Mouse (Mus musculus) limb, embryonic 14.5 days (tissue): ENCODE measurements around the gene Khsrp. TPM values are rescaled to one million over a fixed set of nuclear protein-coding genes. Genes with fewer than 3 reads are reported as not detected.

Source experiments
- ATAC-seq: fragments of 200-750 bp; cut with Nextera tagmentation; 2 replicates; pipeline ENCODE4 v1.8.0; 2017; ENCODE audit warnings: low read depth, moderate number of reproducible peaks, moderate TSS enrichment; ENCODE audit not compliant: low FRiP score
- DNase-seq: peaks from one replicate; pipeline ENCODE4 v3.0.0-alpha.2; 2015; ENCODE audit warnings: low spot score
- H3K27ac ChIP-seq: fragments of 300-500 bp; sonication (generic); replicated peaks from 2 replicates; pipeline ENCODE4 v1.5.1; 2014; ENCODE audit warnings: low read depth, mild to moderate bottlenecking, low read length, moderate library complexity, mixed read lengths
- H3K27me3 ChIP-seq: fragments of 300-500 bp; sonication (generic); 2 replicates; pipeline ENCODE4 v1.6.1; 2014; ENCODE audit warnings: low read length, mixed read lengths; ENCODE audit not compliant: control insufficient read depth, insufficient read depth
- H3K36me3 ChIP-seq: fragments of 300-500 bp; sonication (generic); 2 replicates; pipeline ENCODE4 v1.6.1; 2014; ENCODE audit warnings: mild to moderate bottlenecking, low read length, moderate library complexity, mixed read lengths; ENCODE audit not compliant: control insufficient read depth, insufficient read depth
- H3K4me1 ChIP-seq: fragments of 300-500 bp; sonication (generic); 2 replicates; pipeline ENCODE4 v1.6.1; 2014; ENCODE audit warnings: antibody characterized with exemption, low read length, mixed read lengths; ENCODE audit not compliant: control insufficient read depth, insufficient read depth
- H3K4me2 ChIP-seq: fragments of 300-500 bp; sonication (generic); replicated peaks from 2 replicates; pipeline ENCODE4 v1.6.1; 2014; ENCODE audit warnings: low read depth, mild to moderate bottlenecking, low read length, moderate library complexity; ENCODE audit not compliant: severe bottlenecking
- H3K4me3 ChIP-seq: fragments of 300-500 bp; sonication (generic); replicated peaks from 2 replicates; pipeline ENCODE4 v1.5.1; 2014; ENCODE audit warnings: low read length
- H3K9ac ChIP-seq: fragments of 300-500 bp; sonication (generic); 2 replicates; pipeline ENCODE4 v1.6.1; 2014; ENCODE audit warnings: mild to moderate bottlenecking, low read depth, low read length, moderate library complexity; ENCODE audit not compliant: severe bottlenecking
- H3K9me3 ChIP-seq: fragments of 300-500 bp; sonication (generic); 2 replicates; pipeline ENCODE4 v1.6.1; 2016; ENCODE audit warnings: low read length; ENCODE audit not compliant: control insufficient read depth
- POLR2A ChIP-seq: fragments of 200-500 bp; IDR thresholded peaks from 2 replicates; pipeline ENCODE4 v1.8.0; 2012; ENCODE audit warnings: inconsistent platforms, mild to moderate bottlenecking, moderate library complexity, borderline replicate concordance; ENCODE audit not compliant: insufficient read depth, insufficient read length; ENCODE audit errors: extremely low read depth
- WGBS: fragments of 180-500 bp; shearing (Covaris S2); extraction: QIAGEN DNeasy Blood & Tissue Kit; methylation state at CpG from one replicate; pipeline ENCODE4 v1.1.7; 2014; 5-methylcytosine and 5-hydroxymethylcytosine counted together
- polyA plus RNA-seq, 2 experiments: library from polyadenylated mRNA; depleted of rRNA in 1 of 2; stranded (reverse) in 1 of 2; unstranded in 1 of 2; fragments of >200 nt; fragmentation: Nextera tagmentation in 1 of 2; extraction: Ambion mirVana in 1 of 2; gene quantifications; 2 replicates each; pipeline versions ENCODE4 v1.2.1 to v1.2.3; 2012 to 2014

Gene Khsrp
- polyA plus RNA-seq, 2 experiments: 49.5 to 115 TPM

- Histone ChIP-seq H3K9ac (no peak overlapping the region), H3K4me1 (no peaks in the 10 kb centered on the region), H3K9me3 (no peaks in the 10 kb centered on the region), H3K27me3 (peaks cover 4% of the 10 kb centered on the region; the same call in 1 of the 2 replicates), H3K4me2 (no peak overlapping the region), H3K36me3 (no peaks in the 10 kb centered on the region), H3K4me3 (no peak overlapping the region), H3K27ac (no peak overlapping the region)
- TF ChIP-seq POLR2A: no peak
- WGBS: 10% methylated on average over 9 of the region's 9 CpGs
- DNase-seq (no peak), ATAC-seq (no peak)
Measured at GRCm38 (mm10) chr17:57070272-57070671, 39.0 kb upstream of the Khsrp start.

GRCm38 (mm10) chr17:57066908-57067307 lies 35.6 kb upstream of the Khsrp start:
- WGBS: 71% methylated on average over 5 of the region's 5 CpGs
- Histone ChIP-seq H3K27ac (no peak overlapping the region), H3K4me3 (no peak overlapping the region), H3K9me3 (no peaks in the 10 kb centered on the region), H3K9ac (no peak overlapping the region), H3K4me2 (no peak overlapping the region), H3K4me1 (0 out of 2 replicates have a peak, but pooled peaks cover 2% of the 10 kb centered on the region), H3K27me3 (peaks cover 26% of the 10 kb centered on the region), H3K36me3 (no peaks in the 10 kb centered on the region)
- DNase-seq (no peak), ATAC-seq (no peak)
- no peak for TF ChIP-seq POLR2A

- Histone ChIP-seq H3K4me1 (0 out of 2 replicates have a peak, but pooled peaks cover 10% of the 10 kb centered on the region), H3K27me3 (peaks cover 37% of the 10 kb centered on the region), H3K4me3 (no peak overlapping the region), H3K27ac (no peak overlapping the region), H3K36me3 (no peaks in the 10 kb centered on the region), H3K9me3 (no peaks in the 10 kb centered on the region), H3K9ac (no peak overlapping the region), H3K4me2 (no peak overlapping the region)
- TF ChIP-seq POLR2A: no peak
- ATAC-seq (no peak), DNase-seq (no peak)
- 5% methylated on average over 8 of the region's 8 CpGs for WGBS
Measured at GRCm38 (mm10) chr17:57063031-57063430, 31.7 kb upstream of the Khsrp start.

GRCm38 (mm10) chr17:57062548-57062947 lies 31.2 kb upstream of the Khsrp start:
- WGBS: 1% methylated on average over 22 of the region's 22 CpGs
- H3K27ac ChIP-seq: no peak overlapping the region
- DNase-seq (no peak), ATAC-seq (no peak)
- H3K4me1 ChIP-seq: 0 out of 2 replicates have a peak, but pooled peaks cover 10% of the 10 kb centered on the region
- H3K36me3 ChIP-seq: no peaks in the 10 kb centered on the region
- no peaks in the 10 kb centered on the region for H3K9me3 ChIP-seq
- H3K4me3 ChIP-seq: peak overlapping the region; percentile 16
- H3K27me3 ChIP-seq: peaks cover 37% of the 10 kb centered on the region
- H3K4me2 ChIP-seq: peak overlapping the region; percentile 30; the same call in 1 of the 2 replicates
- no peak for TF ChIP-seq POLR2A
- no peak overlapping the region for H3K9ac ChIP-seq

GRCm38 (mm10) chr17:57062011-57062521 lies 30.7 kb upstream of the Khsrp start:
- WGBS: 3% methylated on average over 39 of the region's 39 CpGs
- ATAC-seq: no peak
- peaks cover 37% of the 10 kb centered on the region for H3K27me3 ChIP-seq
- no peak for DNase-seq
- H3K9me3 ChIP-seq: no peaks in the 10 kb centered on the region
- H3K4me1 ChIP-seq: 0 out of 2 replicates have a peak, but pooled peaks cover 10% of the 10 kb centered on the region
- no peak overlapping the region for H3K9ac ChIP-seq
- no peak overlapping the region for H3K27ac ChIP-seq
- no peak for TF ChIP-seq POLR2A
- H3K4me3 ChIP-seq: peak overlapping the region; percentile 16
- H3K36me3 ChIP-seq: no peaks in the 10 kb centered on the region
- H3K4me2 ChIP-seq: peak overlapping the region; percentile 30; the same call in 1 of the 2 replicates
